Mouse (Mus musculus) urinary bladder, adult 18-20 months (tissue): ENCODE results near the gene Acadvl.
"Not testable (repeated sequence)": the region's sequence is repeated elsewhere in the genome, so short reads cannot be mapped to it uniquely, and the experiment has no call there.

ENCODE experiments used
- DNase-seq, 2 experiments: peaks; one replicate each; pipeline ENCODE4 v3.0.0; 2022; ENCODE audit warnings: low spot score in 2 of 2, mixed read lengths in 2 of 2

The Acadvl gene

GRCm38 (mm10) chr11:70027397-70027796 is 12.2 kb upstream of the Acadvl start:
- no peak for DNase-seq

GRCm38 (mm10) chr11:70026689-70027088 is 11.5 kb upstream of the Acadvl start:
- DNase-seq = no peak

- no peak for DNase-seq
These were observed 8.9 kb upstream of the Acadvl start for GRCm38 (mm10) chr11:70024151-70024514.

- DNase-seq = no peak
These were observed 8.4 kb upstream of the Acadvl start for GRCm38 (mm10) chr11:70023481-70024150.

GRCm38 (mm10) chr11:70021264-70022132 is 6.3 kb upstream of the Acadvl start:
- DNase-seq = peak; percentile 89 to 94

- DNase-seq = peak in 1 of 2 experiments; percentile 52
These were observed 5.6 kb upstream of the Acadvl start for GRCm38 (mm10) chr11:70020731-70021263.

GRCm38 (mm10) chr11:70020022-70020631 is 4.9 kb upstream of the Acadvl start:
- DNase-seq = no peak

- DNase-seq = no peak
These were observed 4.3 kb upstream of the Acadvl start for GRCm38 (mm10) chr11:70019495-70020021.

GRCm38 (mm10) chr11:70018131-70018990 is 3.1 kb upstream of the Acadvl start:
- DNase-seq = no peak

GRCm38 (mm10) chr11:70017199-70017767 is 2.1 kb upstream of the Acadvl start:
- no peak for DNase-seq

GRCm38 (mm10) chr11:70016669-70017068 is 1.5 kb upstream of the Acadvl start, which contains the start of gene Dlg4:
TSS of gene Dlg4 (plus strand) at chr11:70016942.
- no peak for DNase-seq

- not testable (repeated sequence) for DNase-seq
These were observed 966 bp upstream of the Acadvl start for GRCm38 (mm10) chr11:70016177-70016576.

GRCm38 (mm10) chr11:70015677-70016076 is 466 bp upstream of the Acadvl start:
- no peak for DNase-seq

- no peak for DNase-seq
These were observed 1.2 kb downstream of the Acadvl start for GRCm38 (mm10) chr11:70014051-70014450.

GRCm38 (mm10) chr11:70013408-70013807 is 1.8 kb downstream of the Acadvl start:
- DNase-seq = no peak

GRCm38 (mm10) chr11:70012931-70013330 is 2.3 kb downstream of the Acadvl start:
- no peak for DNase-seq

- no peak for DNase-seq
These were observed 4.2 kb downstream of the Acadvl start for GRCm38 (mm10) chr11:70010961-70011360.

GRCm38 (mm10) chr11:70010548-70010947 is 4.7 kb downstream of the Acadvl start:
- DNase-seq = no peak

- DNase-seq = no peak
These were observed 5.2 kb downstream of the Acadvl start for GRCm38 (mm10) chr11:70010033-70010432.

- no peak for DNase-seq
These were observed 9.7 kb downstream of the Acadvl start for GRCm38 (mm10) chr11:70005521-70005920.

- no peak for DNase-seq
These were observed 12.7 kb downstream of the Acadvl start for GRCm38 (mm10) chr11:70002471-70002870.
